Mouse (Mus musculus): Measurements from ENCODE around the gene Ptgfrn. TPM values are rescaled to one million over a fixed set of nuclear protein-coding genes. Genes with fewer than 3 reads are reported as not detected.

The Ptgfrn gene
- 10 to 100 TPM; 10.8 to 14.7 (median 12.3) TPM for total RNA-seq (2022)

DNA sequence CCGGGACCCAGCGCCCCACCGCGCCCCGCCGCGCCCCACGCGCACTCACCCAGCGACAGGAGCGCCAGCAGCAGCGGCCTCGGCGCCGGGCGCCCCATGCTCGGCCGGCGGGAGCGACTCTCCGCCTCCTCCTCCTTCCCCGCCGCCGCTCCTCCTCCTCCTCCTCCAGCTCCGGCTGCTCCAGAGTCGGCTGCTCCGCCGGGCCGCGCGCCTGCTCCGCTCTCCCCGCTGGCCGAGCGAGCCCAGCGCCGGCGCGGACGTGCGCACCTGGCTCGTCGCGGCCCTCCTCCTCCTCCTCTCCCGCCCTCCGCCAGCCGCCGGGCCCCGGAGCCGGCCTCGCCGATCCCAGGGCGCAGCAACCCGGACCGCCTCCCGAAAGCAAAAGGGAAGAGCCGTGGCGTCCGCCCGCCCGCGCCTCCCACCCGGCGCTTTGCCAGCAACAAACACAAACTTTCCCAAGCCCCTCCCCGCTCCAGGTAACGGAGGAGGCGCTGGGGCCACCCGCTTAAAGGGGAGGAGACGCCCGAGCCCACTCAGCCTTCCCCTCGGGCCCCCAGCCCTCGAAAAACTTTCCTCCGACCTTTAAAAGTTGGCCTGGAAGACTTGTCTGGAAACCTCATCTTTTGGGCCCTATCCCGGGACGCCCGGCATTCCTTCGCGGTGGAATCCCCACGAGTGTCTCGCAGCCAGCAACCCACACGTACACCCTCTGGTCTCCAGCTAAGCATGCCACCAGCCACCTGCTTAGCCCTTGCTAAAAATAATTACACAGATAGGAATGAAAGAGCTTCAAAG lies at the start of gene Ptgfrn:
Gene Ptgfrn, minus strand, starts transcription at position 236 of the 795 bp plus-strand sequence.
- DNase-seq (ENCODE audit: low spot score in 2 of 2): no peak

DNA sequence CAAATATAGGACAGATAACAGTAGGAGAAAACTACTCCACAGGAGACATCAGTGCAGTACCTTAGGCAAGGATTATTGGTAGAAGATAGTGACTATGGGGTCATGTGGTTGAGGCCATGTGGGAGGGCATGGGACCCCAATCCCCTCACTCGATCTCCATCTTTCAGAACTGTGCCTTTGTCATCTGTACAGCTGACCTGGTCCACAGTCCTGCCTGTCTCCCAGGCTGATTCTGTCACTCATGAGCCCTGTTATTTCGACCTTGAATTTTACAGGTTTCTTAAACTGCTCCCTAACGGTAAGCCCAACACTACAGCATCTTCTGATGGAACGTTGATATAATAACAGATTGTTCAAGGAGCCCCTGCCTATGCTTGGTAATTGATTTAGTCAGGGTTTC lies 49.6 kb upstream of the Ptgfrn start:
- DNase-seq (ENCODE audit: low spot score in 2 of 2): no peak

DNA sequence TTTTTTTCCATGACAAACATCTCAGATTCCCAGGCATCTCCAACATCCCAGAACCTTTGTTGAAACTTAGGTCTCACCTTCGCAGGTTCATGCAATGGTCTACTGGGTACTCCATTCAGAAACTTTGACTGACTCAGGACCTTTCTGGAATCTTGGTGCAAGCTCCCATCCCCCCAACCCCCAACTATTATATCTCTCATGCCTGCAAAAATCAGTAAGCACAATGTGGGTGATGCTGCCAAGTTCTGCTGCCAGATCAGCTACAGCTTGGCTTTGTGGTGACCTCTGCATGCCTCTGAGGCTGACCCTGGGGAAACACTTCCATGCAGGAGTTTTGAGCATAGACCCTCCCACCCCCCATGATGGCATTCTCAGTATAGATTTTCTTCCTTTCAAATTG lies 44.0 kb upstream of the Ptgfrn start:
- DNase-seq (ENCODE audit: low spot score in 2 of 2): no peak

DNA sequence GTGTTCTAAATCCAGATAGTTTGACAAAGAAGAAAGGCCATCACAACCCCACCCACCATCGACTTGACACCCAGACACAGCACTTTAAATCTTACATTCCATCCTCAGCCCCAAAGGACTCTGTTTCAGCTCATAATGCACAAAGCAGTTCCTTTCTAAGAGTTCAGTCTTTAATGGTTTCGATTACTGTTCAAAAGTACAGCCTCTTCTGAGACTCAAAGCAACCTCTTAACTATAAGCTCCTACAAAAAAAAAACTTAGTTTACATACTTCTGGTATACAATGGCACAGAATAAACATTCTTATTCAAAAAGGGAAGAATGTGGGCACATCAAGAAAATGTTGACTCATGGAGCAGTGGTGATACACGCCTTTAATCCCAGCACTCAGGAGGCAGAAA lies 43.3 kb upstream of the Ptgfrn start:
- no peak for DNase-seq (ENCODE audit: low spot score in 2 of 2)

DNA sequence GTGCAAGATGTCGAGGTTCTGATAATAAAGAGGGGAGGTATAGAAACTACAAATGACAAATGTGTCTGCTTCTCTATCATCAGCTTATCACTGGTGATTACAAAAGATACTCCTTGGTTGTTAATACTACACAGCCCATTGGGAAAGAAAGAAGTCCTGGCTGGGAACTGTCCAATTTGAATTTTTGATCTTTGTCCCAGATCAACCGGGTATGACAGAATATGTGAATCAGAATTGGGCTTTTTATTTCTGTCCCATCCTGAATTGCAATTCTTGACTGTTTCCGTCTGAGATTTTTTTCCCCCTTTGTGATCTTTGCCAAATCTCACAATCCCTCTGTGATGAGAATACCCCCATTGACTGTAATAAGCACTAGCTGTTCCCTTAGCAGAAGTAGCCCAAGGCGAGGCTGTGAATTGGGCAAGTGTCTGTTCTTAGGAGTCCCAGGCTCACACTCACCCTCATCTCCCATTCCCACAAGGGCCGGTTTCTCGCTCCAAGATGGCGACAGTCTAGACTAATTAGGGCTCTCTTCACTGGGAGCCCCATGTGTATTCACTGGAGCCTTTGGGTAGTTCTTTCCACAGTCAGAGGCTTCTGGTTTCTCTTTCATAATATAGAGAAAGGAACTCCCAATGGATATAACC lies 36.2 kb upstream of the Ptgfrn start:
- no peak for DNase-seq (ENCODE audit: low spot score in 2 of 2)

- DNase-seq (ENCODE audit: low spot score in 2 of 2): no peak
These were observed 35.4 kb upstream of the Ptgfrn start for GRCm38 (mm10) chr3:101145292-101146046.

DNA sequence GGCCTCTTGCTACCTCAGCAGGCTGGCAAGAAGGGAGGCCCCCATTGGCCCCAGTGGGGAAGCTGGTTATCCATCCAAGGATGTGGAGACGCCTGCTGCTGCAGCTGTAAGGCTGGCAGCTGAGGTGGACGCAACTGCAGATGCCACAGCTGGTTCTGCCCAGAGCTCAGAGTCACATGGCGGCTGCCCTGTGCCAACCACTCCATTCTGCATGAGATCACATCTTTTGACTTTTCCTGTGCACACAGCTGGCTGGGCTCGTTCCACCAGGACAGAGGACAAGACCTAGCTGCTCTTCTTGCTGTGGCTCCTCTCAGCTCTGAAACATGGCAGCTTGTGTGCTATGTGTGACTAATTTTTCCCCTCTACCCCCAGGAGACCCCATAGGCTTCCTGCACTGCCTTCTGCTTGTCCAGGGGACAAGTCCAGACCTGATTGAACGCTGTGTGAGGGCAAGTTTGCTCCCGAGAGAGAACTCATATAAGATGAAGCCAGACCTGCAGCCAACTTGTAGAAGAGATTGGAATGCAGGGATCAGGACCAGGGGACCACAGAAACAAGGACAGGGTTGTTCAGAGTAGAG lies 34.4 kb upstream of the Ptgfrn start:
- no peak for DNase-seq (ENCODE audit: low spot score in 2 of 2)

- DNase-seq (ENCODE audit: low spot score in 2 of 2): no peak
These were observed 33.4 kb upstream of the Ptgfrn start for GRCm38 (mm10) chr3:101143465-101143864.

GRCm38 (mm10) chr3:101141864-101142263 lies 31.8 kb upstream of the Ptgfrn start:
- peak; percentile 48 to 53 for DNase-seq (ENCODE audit: low spot score in 2 of 2)

DNA sequence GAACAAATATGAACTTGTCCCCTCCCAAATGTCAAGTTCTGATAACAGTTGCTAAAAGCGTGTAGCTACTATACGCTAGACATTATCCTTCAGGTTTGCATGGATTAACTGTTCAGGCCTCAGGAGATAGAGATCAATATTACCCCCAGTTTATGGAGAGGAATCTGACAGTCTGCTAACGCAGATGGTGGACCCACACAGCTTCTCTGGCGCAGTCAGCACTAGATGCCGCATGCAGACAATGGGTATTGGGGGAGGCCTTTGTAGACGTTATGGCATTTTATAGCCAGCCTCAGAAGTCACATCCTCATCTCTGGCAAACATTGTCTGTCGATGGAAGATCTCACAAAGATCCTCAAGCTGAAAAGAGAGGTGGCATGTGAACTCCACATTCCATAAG lies 29.9 kb upstream of the Ptgfrn start:
- DNase-seq (ENCODE audit: low spot score in 2 of 2): no peak

- no peak for DNase-seq (ENCODE audit: low spot score in 2 of 2)
These were observed 26.4 kb upstream of the Ptgfrn start for GRCm38 (mm10) chr3:101136483-101136882.

DNA sequence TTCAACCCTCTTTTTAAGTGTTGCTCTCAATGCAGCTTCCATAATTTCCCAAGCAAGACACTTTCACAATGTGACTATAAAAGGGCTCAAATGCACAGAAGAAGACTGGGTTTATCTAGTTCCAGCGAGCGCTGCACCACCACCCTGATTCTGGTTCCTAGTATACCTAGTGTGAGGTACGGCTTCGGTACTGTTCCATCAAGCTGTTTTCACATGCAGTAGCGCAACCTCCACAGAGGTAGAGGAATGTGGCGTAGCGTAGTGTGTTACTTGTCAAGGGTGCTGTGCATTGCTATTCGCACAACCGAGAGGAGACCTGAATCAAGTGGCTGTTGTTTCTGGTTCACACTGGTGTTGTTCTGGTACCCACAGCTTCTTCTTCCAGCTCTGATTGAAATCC lies 24.8 kb upstream of the Ptgfrn start:
- no peak for DNase-seq (ENCODE audit: low spot score in 2 of 2)

DNA sequence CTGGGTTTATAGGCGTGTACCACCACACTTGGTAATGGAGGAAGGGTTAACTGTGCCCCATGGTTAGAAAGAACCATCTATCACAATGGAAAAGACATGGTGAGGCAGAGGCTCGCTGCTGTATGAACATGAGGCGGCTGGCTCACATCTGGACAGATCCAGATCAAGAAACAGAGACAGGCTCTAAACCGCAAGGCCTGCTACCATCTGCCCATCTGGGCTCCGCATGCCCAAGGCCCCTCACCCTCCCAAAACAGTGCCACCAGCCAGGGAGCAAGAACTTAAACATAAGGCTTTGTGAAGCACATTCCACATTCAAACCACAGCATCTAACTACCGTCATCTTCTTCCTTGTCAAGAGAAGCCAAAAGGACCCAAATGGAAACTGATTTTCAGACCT lies 22.9 kb upstream of the Ptgfrn start:
- DNase-seq (ENCODE audit: low spot score in 2 of 2): no peak

DNA sequence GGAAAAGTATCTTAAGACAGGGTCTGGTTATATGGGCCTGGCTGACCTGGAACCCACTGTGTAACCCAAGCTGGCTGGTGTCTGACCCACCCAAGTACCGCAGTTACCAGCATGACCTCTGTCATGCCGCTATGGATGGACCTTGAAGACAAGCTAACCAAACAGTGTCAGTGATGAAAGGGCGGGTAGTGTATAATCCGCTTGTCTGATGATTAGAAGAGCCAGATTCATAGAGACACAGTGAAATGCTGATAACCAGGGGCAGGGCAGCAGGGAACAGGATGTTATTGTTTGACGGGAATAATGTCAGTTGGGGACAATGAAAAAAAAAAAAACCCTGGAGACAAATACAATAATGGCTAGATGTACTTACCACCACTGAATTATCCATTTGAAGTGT lies 21.7 kb upstream of the Ptgfrn start:
- no peak for DNase-seq (ENCODE audit: low spot score in 2 of 2)

DNA sequence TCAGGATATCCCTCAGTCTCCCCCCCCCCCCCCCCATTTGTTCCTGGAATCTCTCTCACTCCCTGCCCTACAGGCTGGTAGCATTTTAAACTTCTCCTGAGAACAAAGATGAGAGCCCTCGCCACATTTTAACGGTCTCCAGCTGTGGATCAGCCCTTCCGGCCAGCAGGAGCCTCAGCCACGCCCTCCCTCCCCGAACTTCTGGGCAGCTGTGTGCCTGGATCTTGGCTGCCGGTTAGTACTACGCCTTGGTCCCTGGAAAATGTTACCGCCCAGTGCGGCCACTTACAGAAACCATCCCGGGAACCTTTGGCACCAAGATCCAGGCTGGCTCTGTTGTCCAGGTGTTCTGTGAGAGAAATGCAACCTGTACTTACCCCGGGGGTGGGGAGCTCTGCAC lies 20.4 kb upstream of the Ptgfrn start:
- DNase-seq (ENCODE audit: low spot score in 2 of 2): no peak

DNA sequence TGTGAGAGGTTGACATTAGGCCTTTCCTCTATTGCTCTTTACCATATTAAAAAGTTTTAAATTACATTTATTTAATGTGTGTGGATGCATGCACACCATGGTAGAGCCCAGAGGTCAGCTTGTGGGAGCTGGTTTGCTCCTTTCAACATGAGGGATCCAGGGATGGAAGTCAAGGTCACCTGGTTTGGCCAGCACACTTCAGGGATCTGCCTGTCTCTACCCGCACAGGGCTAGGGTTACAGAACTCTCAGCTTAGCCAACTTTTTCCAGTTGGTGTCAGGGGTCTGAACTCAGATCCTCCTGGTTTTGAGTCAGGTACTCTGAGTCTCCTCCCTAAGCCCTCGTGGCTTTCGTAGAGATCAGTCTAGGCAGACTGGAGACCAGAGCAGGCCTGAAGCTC lies 19.5 kb upstream of the Ptgfrn start:
- DNase-seq (ENCODE audit: low spot score in 2 of 2): no peak

- no peak for DNase-seq (ENCODE audit: low spot score in 2 of 2)
These were observed 19.0 kb upstream of the Ptgfrn start for GRCm38 (mm10) chr3:101129090-101129489.

GRCm38 (mm10) chr3:101127766-101128165 lies 17.7 kb upstream of the Ptgfrn start:
- DNase-seq (ENCODE audit: low spot score in 2 of 2): no peak

- no peak for DNase-seq (ENCODE audit: low spot score in 2 of 2)
These were observed 14.6 kb upstream of the Ptgfrn start for GRCm38 (mm10) chr3:101124716-101125115.

DNA sequence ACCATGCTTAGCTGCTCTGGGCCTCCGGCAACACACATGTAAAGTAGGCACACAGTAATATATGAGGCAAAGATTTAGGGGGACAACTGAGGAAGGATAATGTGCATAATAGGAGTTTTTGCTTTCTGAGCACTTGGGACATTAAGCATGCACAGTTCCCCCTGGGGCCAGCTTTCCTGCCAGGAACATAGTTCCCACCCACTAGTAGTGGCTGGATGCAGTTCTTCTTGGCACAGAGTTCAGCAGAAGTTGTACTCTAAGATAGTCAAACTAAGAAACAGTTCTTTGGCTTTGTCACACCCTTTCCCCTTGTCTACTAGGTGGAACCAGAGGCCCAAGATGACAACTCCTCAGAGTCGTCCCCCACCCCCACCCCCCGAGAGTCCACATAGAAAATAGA lies 12.4 kb upstream of the Ptgfrn start:
- DNase-seq (ENCODE audit: low spot score in 2 of 2): no peak

- no peak for DNase-seq (ENCODE audit: low spot score in 2 of 2)
These were observed 7.7 kb upstream of the Ptgfrn start for GRCm38 (mm10) chr3:101117774-101118173.

- no peak for DNase-seq (ENCODE audit: low spot score in 2 of 2)
These were observed 7.3 kb upstream of the Ptgfrn start for GRCm38 (mm10) chr3:101117386-101117749.
